Mouse (Mus musculus) neural tube, embryonic 10.5 days (tissue): ENCODE data around the gene Lama5.
"Not testable (repeated sequence)": the region's sequence is repeated elsewhere in the genome, so short reads cannot be mapped to it uniquely, and the experiment has no call there.

Experiments
- DNase-seq: peaks from one replicate; pipeline ENCODE4 v3.0.0-alpha.2; 2017; ENCODE audit warnings: low spot score; ENCODE audit errors: extremely low spot score

The Lama5 gene

GRCm38 (mm10) chr2:180200681-180201080 lies 25.0 kb downstream of the Lama5 start:
- DNase-seq = no peak

- no peak for DNase-seq
These were observed 26.9 kb downstream of the Lama5 start for GRCm38 (mm10) chr2:180198782-180199181.

DNA sequence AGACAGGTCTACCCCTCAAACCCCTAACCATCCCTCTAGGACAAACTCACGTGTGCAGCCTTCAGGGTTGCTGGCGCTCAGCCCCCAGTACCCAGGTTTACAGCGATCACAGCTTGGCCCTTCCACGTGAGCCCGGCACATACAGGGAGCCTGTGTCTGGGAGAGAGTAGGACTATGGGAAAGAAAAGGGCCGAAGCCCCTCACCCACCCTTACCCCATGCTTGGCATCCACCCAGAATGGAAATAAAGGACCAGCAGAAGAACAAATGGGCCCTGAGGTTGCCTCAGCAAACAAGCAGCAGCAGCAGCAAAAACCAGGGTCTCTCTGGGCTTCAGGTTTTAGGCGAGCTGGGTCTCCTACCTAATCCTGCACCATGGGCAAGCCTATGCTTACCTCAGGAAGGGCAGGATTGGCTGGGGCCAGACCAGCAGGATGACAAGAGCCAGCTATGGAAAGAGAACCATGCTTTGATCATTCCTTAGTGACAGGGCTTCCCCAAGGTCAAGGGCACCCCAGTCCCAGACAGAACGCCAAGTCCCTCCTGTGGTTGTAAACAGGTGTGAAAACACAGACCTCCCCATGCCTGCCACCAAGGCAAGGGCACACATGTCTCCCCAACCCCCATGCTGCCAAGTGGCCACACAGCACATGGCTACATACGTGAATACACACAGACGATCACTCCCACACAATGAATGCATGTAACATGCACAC lies 28.2 kb downstream of the Lama5 start:
- DNase-seq = no peak

DNA sequence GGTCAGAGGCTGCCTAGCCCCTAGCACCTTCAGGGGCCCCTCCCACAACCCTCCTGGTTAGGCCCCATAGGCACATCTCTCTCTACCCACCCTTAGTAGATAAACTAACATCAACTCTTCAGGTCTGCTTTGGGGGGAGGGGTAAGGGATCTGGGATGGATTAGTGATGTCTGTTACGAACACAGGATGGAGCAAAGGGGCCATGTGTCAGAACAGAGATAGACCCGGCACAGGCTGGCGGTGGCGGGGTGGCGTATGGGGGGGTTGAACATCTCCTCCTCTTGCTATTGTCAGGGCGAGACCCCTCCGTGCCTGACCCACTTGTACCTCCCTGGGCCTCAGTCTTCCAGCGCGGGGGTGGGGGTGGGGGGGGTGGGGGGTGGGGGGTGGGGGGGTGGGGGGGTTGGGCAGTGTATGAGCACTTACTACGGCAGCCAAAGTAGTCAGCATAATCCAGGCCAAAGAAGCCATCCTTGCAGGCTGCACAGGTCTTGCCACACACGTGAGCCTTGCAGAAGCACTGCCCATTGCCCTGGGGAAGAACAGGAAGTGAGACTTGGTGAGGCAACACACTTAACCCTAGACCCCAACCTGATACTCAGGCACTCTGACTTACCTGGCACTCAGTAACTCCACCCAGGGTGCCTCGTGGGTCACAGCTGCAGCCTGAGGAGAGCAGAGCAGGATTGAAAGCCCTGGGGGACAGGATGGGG lies 28.9 kb downstream of the Lama5 start:
- DNase-seq = no peak

DNA sequence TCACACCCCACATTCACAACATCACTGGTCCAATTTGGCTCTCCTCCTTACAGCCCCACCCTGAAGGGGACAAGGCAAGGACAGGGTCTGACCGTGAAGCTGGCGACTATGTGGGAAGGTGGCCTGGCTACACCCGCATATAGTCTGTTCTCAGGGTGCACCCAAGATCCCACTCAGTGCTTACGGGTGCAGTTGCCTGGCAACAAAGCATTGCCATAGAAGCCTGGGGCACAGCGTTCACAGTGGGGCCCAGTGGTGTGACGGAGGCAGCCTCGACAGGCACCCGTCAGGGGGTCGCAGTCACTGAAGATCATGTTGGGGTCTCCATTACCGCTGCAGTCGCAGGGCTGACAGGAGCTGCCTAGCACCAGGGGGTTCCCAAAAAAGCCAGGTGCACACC lies 38.3 kb downstream of the Lama5 start:
- no peak for DNase-seq

DNA sequence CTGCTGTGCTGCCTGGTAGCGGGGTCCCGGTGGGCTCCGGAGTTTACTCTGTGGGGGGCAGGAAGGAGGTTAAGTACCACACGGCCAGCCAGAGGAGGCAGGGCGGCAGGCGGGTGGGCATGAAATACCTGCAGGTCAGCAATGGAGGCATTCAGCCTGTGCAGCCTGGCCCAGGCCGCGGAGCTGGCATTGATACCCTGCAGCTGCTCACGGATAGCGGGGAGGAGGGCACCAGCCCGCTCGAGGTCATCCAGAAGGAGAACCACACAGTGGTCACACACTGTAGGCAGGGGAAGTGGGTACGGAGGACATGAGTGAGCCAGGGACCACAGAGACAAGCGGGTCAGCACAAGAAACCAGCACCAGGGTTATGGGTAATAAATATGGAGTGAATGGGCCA lies 40.0 kb downstream of the Lama5 start:
- no peak for DNase-seq

DNA sequence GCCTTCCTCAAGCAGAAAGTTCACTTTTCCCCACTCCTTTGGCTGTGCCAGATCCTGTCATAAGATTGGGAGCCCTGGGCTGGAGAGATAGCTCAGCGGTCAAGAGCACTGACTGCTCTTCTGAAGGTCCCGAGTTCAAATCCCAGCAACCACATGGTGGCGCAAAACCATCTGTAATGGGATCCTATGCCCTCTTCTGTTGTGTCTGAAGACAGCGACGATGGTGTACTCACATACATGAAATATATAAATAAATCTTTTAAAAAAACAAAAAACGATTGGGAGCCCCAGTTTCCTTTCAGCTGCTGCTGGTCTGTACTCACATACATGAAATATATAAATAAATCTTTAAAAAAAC lies 40.9 kb downstream of the Lama5 start:
- DNase-seq = no peak

- no peak for DNase-seq
These were observed 41.5 kb downstream of the Lama5 start for GRCm38 (mm10) chr2:180184011-180184751.

DNA sequence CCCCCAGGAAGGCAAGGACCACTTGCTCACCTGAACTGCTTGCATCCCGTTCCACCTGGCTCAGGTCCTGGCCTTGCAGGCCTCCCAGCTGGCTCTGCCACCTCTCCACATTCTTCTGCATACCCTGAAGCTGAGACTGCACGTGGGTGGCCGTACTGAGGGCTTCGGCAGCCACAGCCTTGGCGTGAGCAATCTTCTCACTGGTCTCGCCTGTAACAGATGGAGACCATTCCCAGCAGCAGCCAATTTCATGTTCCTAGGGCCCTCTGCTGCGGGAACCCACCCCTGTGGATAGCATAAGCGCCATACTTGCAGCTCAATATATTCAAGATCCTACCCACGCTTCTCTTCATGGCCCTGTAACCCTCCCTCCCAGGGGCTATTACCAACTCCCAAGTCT lies 44.1 kb downstream of the Lama5 start:
- DNase-seq = no peak

DNA sequence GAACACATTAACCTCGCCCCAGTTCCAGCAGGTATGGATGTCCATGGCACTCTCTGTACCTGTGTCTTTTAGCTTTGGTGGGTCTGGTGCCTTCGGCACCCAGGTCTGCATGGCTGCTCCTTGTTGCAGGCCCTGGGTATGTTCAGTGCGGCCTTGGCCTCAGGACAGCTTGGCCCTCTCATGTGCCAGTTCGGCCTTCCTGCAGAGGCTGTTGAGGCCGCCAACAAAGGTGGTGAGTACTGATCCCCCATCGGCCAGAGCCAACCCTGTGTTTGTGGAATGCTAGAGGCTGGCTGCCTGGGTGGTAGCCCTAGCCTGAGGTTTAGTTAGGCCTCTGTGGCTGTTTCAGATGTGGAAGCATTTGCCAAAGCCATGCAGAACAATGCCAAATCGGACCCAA lies 49.9 kb downstream of the Lama5 start:
- no peak for DNase-seq

- DNase-seq = no peak
These were observed 51.5 kb downstream of the Lama5 start for GRCm38 (mm10) chr2:180174121-180174520.

- not testable (repeated sequence) for DNase-seq
These were observed 51.9 kb downstream of the Lama5 start for GRCm38 (mm10) chr2:180173711-180174110.

DNA sequence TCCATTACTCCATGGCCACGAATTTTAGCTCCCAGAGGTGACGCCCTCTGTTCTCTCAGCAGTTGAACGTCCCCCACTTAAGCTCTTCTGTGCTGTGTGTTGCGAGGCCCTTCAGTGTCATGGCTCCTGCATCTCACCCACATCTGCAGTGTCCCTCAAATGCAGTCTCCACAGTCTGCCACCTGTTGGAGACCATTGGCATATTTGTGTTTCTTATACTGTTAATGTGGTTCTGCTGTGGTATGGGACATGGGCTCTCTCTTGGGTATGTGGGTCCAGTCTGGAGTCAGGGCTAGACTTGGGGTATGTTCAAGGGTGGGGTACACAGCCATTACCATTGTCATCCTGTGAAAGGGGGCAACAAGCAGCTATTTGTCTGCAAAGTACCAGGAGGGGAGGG lies 52.5 kb downstream of the Lama5 start:
- DNase-seq = no peak

DNA sequence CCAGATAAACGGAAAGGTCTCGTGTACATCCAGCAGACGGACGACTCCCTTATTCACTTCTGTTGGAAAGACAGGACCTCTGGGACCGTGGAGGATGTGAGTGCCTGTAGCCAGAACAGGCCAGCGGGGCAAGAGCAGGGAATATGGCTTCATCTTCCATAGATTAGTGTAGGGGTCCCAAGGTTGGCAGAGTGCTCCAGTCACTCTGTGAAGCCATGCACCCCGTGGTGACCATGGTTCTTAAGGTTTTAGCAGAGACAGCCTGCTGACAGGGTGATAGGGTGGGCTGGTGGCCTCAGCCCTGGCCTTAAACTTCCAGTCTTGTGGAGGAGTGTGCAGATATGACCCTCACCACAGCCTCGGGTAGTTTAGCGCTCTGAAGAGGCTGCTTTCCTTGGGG lies 53.5 kb downstream of the Lama5 start:
- DNase-seq = no peak

- DNase-seq = no peak
These were observed 54.1 kb downstream of the Lama5 start for GRCm38 (mm10) chr2:180171522-180172070.

GRCm38 (mm10) chr2:180170806-180171521 lies 54.7 kb downstream of the Lama5 start, which contains the start of gene Adrm1:
Gene Adrm1, plus strand, starts transcription at chr2:180171485.
- DNase-seq = peak; percentile 99

- DNase-seq = no peak
These were observed 55.4 kb downstream of the Lama5 start for GRCm38 (mm10) chr2:180170151-180170805.

DNA sequence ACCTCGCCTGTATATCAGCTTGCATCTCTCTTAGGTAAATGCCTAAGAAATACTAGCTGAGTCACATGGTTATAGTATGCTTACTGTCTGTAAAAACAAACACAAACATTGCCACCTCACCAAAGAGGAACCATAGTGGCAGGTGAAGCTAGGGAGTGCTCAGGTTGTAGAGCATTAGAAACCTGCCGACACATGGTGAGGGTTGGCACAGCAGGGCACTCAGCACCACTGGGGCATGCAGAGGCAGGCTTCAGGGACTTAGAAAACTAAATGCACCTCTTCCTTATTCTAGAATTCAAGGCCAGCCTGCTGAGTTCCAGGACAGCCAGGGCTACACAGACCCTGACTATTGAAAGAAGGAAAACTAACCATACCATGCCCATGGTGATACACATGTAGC lies 58.8 kb downstream of the Lama5 start:
- DNase-seq = no peak

- DNase-seq = no peak
These were observed 59.8 kb downstream of the Lama5 start for GRCm38 (mm10) chr2:180165855-180166254.

DNA sequence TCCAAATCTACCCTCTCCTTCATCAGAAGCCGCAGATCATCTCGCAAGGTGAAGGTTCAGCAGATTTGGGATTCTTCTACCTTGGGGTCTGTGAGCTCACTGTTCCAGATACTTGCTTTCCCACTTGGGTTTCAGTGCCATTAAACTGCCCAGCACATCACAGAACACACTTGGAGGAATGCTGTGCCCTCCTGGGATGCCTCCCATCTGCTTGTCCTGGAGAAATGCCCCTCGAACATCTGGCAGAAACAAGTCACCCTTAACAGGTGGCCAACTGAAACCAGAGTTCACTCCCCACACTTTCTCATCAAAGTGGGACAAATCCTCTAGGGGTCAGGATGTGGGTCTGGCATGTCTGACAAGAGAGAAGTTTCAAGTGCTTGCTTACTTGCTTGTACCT lies 67.0 kb downstream of the Lama5 start:
- DNase-seq = no peak

DNA sequence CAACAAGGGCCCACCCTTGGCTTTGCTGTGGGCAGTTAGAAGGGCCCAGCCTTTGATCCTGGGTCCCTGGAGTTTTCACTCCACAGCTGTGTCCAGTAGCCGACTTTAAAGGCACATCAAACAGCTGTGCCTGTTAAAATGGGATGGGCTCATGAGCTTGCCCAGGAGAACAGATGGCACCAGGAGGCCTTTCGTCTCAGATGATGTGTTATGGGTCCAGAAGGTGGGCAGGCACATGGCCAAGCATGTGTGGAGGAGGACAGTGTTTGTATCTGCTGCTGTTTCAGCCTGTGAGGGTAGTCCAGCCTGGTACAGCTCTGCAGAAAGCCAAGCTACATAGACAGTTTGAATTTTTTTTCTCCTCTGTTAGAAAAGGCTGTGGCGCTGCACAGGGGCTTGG lies 70.9 kb downstream of the Lama5 start:
- no peak for DNase-seq
